Mouse (Mus musculus) layer of hippocampus, adult 8-10 months (tissue): ENCODE results near the gene Calm5. TPM values are rescaled to one million over a fixed set of nuclear protein-coding genes. Genes with fewer than 3 reads are reported as not detected.
"Not testable (repeated sequence)": the region's sequence is repeated elsewhere in the genome, so short reads cannot be mapped to it uniquely, and the experiment has no call there.

Experiments
- DNase-seq, 2 experiments: peaks; one replicate each; pipeline ENCODE4 v3.0.0; 2022; ENCODE audit warnings: low spot score in 2 of 2
- total RNA-seq, 4 experiments: library from RNA; stranded (reverse); gene quantifications; 2 replicates each; pipeline ENCODE4 v1.2.4; 2022

Gene Calm5
- total RNA-seq, 4 experiments from 2014 or later, result not detected

GRCm38 (mm10) chr13:3865648-3866354, 11.8 kb downstream of the Calm5 start:
- DNase-seq, result no peak

- DNase-seq, result no peak
Observed at GRCm38 (mm10) chr13:3866355-3867052, 12.5 kb downstream of the Calm5 start.

GRCm38 (mm10) chr13:3867158-3867557, 13.2 kb downstream of the Calm5 start:
- no peak for DNase-seq

GRCm38 (mm10) chr13:3869901-3870300, 15.9 kb downstream of the Calm5 start:
- DNase-seq, result no peak

GRCm38 (mm10) chr13:3872832-3873231, 18.9 kb downstream of the Calm5 start:
- DNase-seq, result no peak

GRCm38 (mm10) chr13:3876448-3876847, 22.5 kb downstream of the Calm5 start:
- peak in 1 of 2 experiments; percentile 39 for DNase-seq

- no peak for DNase-seq
Observed at GRCm38 (mm10) chr13:3877185-3877584, 23.2 kb downstream of the Calm5 start.

GRCm38 (mm10) chr13:3877679-3878220, 23.8 kb downstream of the Calm5 start:
- no peak for DNase-seq

- no peak for DNase-seq
Observed at GRCm38 (mm10) chr13:3886663-3887062, 32.7 kb downstream of the Calm5 start.

- DNase-seq, result no peak
Observed at GRCm38 (mm10) chr13:3889111-3889510, 35.1 kb downstream of the Calm5 start.

- no peak for DNase-seq
Observed at GRCm38 (mm10) chr13:3890061-3890460, 36.1 kb downstream of the Calm5 start.

- no peak for DNase-seq
Observed at GRCm38 (mm10) chr13:3891479-3892087, 37.6 kb downstream of the Calm5 start.

GRCm38 (mm10) chr13:3892601-3893000, 38.6 kb downstream of the Calm5 start:
- DNase-seq, result no peak

- peak; percentile 72 to 85 for DNase-seq
Observed at GRCm38 (mm10) chr13:3893126-3893734, 39.3 kb downstream of the Calm5 start.

- no peak for DNase-seq
Observed at GRCm38 (mm10) chr13:3894549-3894948, 40.6 kb downstream of the Calm5 start.

- DNase-seq, result no peak
Observed at GRCm38 (mm10) chr13:3895397-3895980, 41.5 kb downstream of the Calm5 start.

- DNase-seq, result no peak
Observed at GRCm38 (mm10) chr13:3896032-3896431, 42.1 kb downstream of the Calm5 start.

- peak; percentile 48 to 83 for DNase-seq
Observed at GRCm38 (mm10) chr13:3896913-3897312, 42.9 kb downstream of the Calm5 start.

GRCm38 (mm10) chr13:3898202-3898601, 44.2 kb downstream of the Calm5 start:
- DNase-seq, result not testable (repeated sequence)

GRCm38 (mm10) chr13:3899301-3899700, 45.3 kb downstream of the Calm5 start:
- DNase-seq, result no peak
